Mouse (Mus musculus) testis, postnatal 14 days (tissue): Measurements from ENCODE around the gene Zfp786.

Experiments
- DNase-seq: peaks from one replicate; pipeline ENCODE4 v3.0.0; 2021; ENCODE audit warnings: low spot score

Zfp786 gene

GRCm38 (mm10) chr6:47821236-47821635, 9.4 kb downstream of the Zfp786 start:
- no peak for DNase-seq

DNA sequence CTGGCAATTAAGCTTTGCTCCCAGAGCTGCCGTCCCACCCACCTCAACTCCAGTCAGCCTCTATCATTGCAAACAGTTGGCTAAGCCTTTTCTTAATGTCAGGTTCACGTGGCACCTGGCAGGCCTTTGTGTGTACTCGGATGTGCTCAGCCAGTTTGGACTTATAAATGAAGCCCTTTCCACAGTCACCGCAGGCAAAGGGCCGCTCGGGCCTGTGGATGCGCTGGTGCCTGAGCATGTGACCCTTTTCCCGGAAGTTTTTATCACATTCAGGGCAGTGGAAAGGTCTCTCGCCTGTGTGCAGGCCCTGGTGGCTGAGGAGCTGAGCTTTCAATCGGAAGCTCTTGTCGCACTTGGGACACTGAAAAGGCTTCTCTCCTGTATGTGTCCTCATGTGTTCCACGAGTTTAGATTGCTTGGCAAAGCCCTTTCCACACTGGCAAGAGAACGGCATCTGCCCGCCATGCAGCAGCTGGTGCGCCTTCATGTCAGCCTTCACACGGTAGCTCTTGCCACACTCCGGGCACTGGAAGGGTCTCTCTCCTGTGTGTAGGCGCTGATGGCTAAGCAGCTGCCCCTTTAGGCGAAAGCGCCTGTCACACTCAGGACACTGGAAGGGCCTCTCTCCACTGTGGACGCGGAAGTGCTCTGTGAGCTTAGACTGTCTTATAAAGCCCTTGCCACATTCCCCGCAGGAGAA, 10.9 kb downstream of the Zfp786 start:
- DNase-seq: peak; percentile 57

DNA sequence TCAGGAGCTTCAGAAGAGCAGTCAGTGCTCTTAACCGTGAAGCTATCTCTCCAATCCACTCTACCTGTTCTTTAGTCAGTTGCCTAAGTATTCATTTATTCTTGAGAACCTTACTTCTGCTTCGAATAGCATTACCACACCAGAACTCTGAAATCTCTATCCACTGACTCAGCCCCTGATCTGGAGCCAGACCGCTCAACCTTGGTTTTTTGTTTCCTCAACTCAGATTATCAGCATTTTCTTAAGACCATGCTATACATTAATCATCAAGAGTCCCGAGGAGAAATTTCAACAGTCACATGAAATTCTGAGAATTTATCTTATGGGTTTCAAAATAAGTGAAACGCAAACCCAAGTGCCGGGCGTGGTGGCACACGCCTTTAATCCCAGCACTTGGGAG, 11.9 kb downstream of the Zfp786 start:
- DNase-seq: no peak

DNA sequence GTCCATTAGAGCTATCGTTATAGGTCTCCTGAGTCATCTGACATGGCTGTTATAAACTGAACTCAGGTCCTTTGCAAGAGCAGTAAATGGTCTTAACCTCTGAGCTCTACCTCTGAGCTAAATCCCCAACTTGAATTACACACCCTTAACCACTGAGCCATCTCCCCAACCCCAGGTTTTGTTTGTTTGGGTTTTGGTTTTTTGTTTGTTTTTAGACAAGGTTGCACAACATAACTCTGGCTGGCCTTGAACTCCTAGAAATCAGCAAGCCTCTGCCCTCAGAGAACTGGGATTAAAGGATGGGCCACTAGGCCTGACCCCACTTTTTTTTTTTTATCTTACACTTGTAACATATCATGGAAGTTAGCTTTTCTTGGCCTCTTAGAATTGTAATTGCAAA, 14.5 kb downstream of the Zfp786 start:
- DNase-seq: no peak

DNA sequence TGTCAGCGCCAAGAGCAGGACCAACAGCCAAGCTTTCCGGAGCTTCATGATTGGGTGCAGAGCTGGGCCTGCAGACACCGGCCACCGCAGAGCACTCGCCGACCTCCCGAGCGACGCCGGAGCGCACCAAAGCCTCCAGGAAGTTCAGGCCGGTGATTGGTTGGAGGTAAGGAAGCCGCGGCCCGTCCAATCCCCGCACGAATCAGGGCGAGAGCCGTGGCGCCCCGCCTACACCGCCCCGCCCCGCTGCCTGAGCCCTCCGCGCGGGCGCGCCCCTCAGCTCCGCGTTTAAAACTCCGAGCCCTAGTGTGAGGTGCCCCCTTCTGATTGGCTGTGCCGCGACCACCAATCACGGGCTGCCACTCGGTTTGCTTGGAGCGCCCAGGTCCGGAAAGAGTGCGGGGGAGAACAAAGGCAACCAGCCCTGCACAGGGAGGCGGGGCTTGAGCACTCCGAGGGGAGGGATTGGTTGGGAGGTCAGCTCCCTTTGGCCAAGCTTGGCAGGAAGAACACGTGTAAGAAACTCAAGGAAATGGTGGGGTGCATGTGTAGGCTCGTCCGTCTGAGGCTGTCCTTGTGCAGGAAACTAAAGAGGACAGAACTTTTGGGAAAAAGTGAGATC, 17.3 kb downstream of the Zfp786 start, which contains the start of gene Pdia4:
Gene Pdia4 (minus strand): TSS at position 174 of the 622 bp plus-strand sequence.
- peak; percentile 99 for DNase-seq

- DNase-seq: no peak
These were observed 18.3 kb downstream of the Zfp786 start for GRCm38 (mm10) chr6:47812271-47812915.

DNA sequence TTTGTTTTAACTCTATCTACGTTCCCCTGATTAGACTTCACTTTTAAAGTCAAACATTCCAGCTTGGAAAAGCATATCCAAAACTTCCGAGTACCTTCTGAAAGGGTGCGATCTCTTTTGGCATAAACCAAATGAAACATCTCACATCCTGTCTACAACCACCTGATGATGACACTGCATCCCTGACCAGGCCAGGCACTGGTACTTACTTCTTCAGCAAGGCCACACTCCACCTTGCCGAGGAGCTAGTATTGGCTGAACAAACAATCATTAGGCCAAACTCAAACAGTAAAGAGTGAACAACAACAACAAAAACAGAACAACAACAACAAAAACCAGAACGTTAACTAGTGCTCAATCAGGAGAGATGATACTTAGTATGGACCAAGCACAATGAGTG, 19.3 kb downstream of the Zfp786 start:
- no peak for DNase-seq

DNA sequence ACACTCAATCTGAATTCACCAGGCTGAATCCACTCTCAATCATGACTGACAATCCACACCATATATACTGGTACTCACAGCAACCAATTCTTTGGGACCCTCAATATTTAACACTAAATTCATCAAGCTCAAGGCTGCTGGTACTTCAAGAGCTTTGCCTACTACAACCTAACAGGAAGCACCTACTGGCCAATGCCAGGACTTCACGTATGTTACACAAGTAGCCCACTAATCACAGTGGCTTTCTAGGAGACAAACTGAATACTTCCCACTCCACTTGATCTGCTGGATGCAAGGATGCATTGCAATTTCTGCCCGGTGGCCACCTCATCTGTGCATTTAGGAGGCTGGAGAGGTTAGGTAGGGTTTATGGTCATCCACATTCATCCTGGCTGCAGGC, 20.5 kb downstream of the Zfp786 start:
- DNase-seq: no peak

GRCm38 (mm10) chr6:47809053-47809452, 21.6 kb downstream of the Zfp786 start:
- DNase-seq: no peak

GRCm38 (mm10) chr6:47808545-47808944, 22.1 kb downstream of the Zfp786 start:
- no peak for DNase-seq

DNA sequence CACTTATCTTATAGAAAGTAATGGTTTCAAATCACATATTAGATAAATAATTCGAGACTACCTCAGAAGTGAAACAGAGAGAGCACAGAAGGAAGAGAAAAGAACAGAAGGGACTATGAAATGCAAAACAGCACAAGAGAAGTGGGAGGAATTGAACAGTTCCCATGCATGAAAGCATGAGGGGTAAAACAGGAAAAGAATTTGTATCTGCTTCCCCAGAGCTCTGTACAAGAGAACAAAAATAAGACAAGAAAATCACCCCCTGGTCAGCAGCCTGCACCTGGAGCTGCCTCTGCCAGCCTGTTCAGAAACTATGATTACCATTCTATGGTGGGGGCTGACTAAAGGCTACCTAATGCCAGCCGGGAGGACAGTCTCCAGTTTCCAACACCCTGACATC, 23.2 kb downstream of the Zfp786 start:
- no peak for DNase-seq

DNA sequence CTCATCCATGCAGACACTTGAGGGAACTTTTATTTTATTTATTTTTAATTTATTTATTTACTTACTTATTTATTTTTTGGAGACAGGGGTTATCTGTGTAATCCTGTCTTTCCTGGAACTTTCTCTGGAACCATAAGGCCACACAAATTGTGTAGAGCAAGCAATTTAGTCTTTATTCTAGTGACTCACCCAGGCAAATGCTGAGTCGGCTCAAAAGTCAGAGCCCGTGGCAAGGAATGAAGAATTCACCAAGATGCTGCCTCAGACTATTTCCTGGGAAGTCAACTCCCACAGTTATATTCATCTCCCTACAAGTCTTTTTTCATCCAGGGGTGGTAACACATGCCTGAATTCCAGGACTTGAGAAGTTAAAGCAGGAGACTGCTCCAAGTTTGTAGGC, 25.1 kb downstream of the Zfp786 start:
- no peak for DNase-seq

GRCm38 (mm10) chr6:47799079-47799478, 31.6 kb downstream of the Zfp786 start:
- DNase-seq: no peak

DNA sequence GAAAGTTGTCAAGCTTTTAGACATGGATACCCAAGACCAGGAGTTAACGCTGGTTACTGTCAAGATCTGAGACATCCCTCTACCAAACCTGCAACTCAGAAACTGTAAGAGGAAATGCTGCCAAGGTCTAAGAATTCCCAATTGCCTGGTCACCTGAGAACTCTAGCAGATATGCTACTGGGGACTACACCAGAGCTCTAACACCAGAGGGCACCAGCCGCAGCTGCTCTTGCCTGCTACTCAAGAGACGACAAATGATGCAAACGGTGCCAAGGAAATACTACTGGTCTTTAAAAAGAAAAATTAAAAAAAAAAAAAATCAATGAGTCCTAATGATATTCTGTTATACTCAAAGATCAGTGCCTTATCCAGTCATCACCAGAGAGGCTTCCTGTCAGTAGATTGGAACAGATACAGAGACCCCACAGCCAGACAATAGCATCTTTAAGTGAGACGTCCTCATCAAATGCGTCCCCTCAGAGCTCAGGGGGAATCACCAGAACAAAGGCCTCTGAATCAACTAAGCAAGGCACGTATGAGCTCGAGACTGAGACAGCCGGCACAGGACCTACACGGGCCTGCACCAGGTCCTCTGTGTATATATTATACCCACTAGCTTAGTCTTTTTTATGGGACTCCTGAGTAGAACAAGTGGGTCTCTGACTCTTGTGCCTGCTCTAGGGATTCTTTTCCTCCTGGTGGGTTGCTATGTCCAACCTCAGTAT, 36.4 kb downstream of the Zfp786 start:
- DNase-seq: no peak

DNA sequence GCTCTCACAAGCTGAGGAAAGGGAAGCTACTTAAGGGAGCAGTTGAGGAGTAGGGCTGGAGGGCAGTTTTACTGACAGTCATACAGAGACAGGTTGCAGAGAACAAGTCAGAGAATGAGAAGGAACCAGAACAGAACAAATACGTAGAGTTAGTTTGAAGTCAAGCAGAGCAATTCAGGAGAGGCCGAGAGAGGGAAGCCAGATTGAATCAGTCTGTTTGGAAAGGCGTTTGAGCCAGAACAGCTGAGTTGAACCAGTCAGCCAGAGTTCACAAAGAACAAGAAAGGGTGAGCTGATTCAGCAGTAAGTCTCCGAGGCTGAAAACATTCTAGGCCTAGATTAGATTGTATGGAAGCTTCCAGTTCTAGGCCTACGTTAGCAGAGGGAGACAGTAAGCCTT, 37.4 kb downstream of the Zfp786 start:
- no peak for DNase-seq

GRCm38 (mm10) chr6:47792533-47792932, 38.1 kb downstream of the Zfp786 start:
- no peak for DNase-seq

DNA sequence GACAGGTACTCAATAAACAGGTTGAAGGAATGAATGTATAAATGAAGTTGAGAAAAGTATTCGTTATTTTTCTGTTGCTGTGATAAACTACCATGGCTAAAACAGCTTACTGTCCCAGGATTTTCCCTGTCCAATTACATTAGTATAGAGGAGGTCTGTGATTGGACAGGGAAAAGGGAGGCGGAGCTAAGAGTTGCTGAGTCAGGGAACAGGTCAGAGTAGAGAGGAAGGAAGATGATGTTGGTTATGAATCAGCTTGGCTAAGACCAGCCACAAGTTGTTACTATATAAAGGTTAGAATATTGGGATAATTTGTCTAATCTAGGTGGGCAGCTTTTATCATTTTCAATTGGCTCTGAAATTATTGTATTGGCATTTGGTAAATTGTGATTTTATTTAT, 39.9 kb downstream of the Zfp786 start:
- no peak for DNase-seq

DNA sequence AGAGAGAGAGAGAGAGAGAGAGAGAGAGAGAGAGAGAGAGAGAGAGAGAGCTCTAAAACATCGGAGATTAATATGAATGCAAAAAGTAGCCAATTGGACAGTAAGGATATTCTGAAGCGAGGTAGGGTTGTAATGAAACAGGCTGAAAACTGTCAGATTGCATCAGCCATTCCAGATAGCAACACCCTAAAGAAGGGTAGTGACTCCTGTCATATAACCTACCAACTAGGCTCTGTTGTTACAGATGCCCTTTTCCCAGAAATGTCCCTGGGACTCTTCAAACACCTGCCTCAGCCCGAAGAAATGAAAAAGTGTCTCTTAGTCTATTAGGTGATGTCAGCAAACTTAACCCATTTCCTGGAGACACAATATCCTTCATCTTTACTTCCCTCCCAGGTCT, 41.8 kb downstream of the Zfp786 start:
- no peak for DNase-seq

DNA sequence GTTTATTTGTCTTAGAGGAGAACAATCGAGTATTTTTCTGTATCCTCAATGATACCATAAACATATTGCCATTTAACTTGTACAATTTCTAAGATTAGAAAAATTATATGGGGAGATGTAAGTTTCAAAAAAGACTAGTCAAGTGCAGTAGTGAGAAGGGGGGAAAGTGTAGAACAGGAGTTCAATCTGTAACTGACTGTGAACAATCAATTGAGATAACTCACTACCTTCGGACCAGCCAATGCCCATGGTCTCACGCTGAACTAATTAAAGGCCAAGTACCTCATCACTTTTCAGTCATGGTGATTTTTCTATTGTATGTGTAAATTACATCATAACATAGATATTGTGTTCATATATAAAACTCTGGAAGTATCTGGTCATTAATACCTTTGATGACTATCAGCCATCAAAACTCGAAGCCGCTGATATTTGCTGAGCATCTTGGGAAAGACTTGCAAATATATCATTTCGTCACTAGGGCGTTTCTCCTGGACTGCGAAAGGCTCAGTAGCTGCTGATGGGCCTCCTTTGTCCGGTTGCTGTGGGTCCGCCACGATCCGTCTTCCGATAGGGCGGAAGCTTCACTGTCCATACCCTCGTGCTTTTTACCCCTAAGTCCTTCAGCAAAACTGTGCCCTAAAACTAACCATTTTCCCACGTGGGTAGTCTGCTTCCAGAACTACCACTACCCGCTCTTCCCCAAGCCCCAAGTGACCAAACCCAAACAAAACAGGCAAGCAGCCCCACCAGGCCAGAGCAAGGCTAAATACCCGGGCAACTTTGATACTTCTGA, 42.5 kb downstream of the Zfp786 start:
- peak; percentile 84 for DNase-seq

GRCm38 (mm10) chr6:47784707-47785412, 45.8 kb downstream of the Zfp786 start:
- DNase-seq: no peak
